Mouse (Mus musculus) splenic B cell, adult 2 months (primary cell): ENCODE results near the gene Trim17.

ENCODE experiments used
- DNase-seq: peaks from one replicate; pipeline ENCODE4 v3.0.0-alpha.2; 2011; ENCODE audit warnings: low read depth, low spot score
- H3K27me3 ChIP-seq: 2 replicates; pipeline ENCODE4 v1.6.1; 2012; ENCODE audit warnings: mild to moderate bottlenecking, low read length, moderate library complexity, mixed read lengths; ENCODE audit not compliant: control insufficient read depth, poor library complexity, insufficient read depth, severe bottlenecking
- H3K36me3 ChIP-seq: 2 replicates; pipeline ENCODE4 v1.6.1; 2012; ENCODE audit warnings: mild to moderate bottlenecking, low read length, moderate library complexity, mixed read lengths; ENCODE audit not compliant: control insufficient read depth, poor library complexity, insufficient read depth, severe bottlenecking

Gene Trim17

GRCm38 (mm10) chr11:59015052-59015451, 60.6 kb downstream of the Trim17 start:
- DNase-seq: peak; percentile 47
- Histone ChIP-seq H3K27me3 (no peaks in the 10 kb centered on the region), H3K36me3 (no peaks in the 10 kb centered on the region)
